Mouse (Mus musculus) midbrain, embryonic 16.5 days (tissue): ENCODE measurements at regions not wholly inside any gene's neighbourhood (a gene's known extent, or its start where the extent isn't known, plus 50 kb on each side); places are given as distances from the start of the nearest gene placed in this dataset.

Source experiments
- ATAC-seq: fragments of 200-750 bp; cut with Nextera tagmentation; 2 replicates; pipeline ENCODE4 v1.8.0; 2017; ENCODE audit warnings: moderate TSS enrichment
- H3K27ac ChIP-seq: fragments of 300-500 bp; sonication (generic); 2 replicates; pipeline ENCODE4 v1.5.1; 2014; ENCODE audit warnings: mild to moderate bottlenecking, low read length, mixed read lengths
- H3K27me3 ChIP-seq: fragments of 300-500 bp; sonication (generic); 2 replicates; pipeline ENCODE4 v1.6.1; 2014; ENCODE audit warnings: low read depth, low read length, mixed read lengths; ENCODE audit not compliant: control insufficient read depth, insufficient read depth
- H3K36me3 ChIP-seq: fragments of 300-500 bp; sonication (generic); 2 replicates; pipeline ENCODE4 v1.6.1; 2014; ENCODE audit warnings: mild to moderate bottlenecking, low read length, moderate library complexity, mixed read lengths; ENCODE audit not compliant: control insufficient read depth, insufficient read depth
- H3K4me1 ChIP-seq: fragments of 300-500 bp; sonication (generic); 2 replicates; pipeline ENCODE4 v1.6.1; 2014; ENCODE audit warnings: mild to moderate bottlenecking, low read length, mixed read lengths; ENCODE audit not compliant: control insufficient read depth, insufficient read depth
- H3K4me2 ChIP-seq: fragments of 300-500 bp; sonication (generic); 2 replicates; pipeline ENCODE4 v1.6.1; 2014; ENCODE audit warnings: mild to moderate bottlenecking, low read length, mixed read lengths
- H3K4me3 ChIP-seq: fragments of 300-500 bp; sonication (generic); 2 replicates; pipeline ENCODE4 v1.5.1; 2014; ENCODE audit warnings: low read depth, mild to moderate bottlenecking, low read length, moderate library complexity, mixed read lengths
- H3K9ac ChIP-seq: fragments of 300-500 bp; sonication (generic); 2 replicates; pipeline ENCODE4 v1.6.1; 2014; ENCODE audit warnings: low read depth, low read length, mixed read lengths
- H3K9me3 ChIP-seq: fragments of 300-500 bp; sonication (generic); replicated peaks from 2 replicates; pipeline ENCODE4 v1.6.1; 2014; ENCODE audit warnings: mild to moderate bottlenecking, low read length, mixed read lengths; ENCODE audit not compliant: control insufficient read depth, poor library complexity, severe bottlenecking
- WGBS: fragments of 180-500 bp; shearing (Covaris S2); extraction: QIAGEN DNeasy Blood & Tissue Kit; methylation state at CpG from one replicate; pipeline ENCODE4 v1.1.7; 2014; 5-methylcytosine and 5-hydroxymethylcytosine counted together

DNA sequence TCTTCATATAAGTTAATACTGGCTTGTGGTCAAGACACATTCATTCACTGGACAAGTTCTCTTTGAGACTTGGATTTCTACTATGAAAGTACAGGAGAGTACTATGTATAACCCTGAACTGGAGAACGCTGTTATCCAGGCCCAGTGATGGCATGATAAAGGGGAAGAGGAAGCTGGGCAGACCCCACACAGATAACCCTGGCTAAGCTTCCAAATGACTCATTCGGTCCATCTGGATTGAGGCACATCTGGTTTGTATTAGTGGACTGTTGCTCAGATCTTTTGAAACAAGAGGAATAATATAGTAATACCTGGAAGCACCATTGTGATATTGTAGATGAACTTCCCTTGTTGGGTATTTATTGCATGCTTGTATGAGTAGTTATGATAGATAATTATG is 239.9 kb downstream of the Pax1 start:
- WGBS = 87% methylated on average over 2 of the region's 2 CpGs

GRCm38 (mm10) chr2:147572413-147572812 is 210.7 kb downstream of the Pax1 start:
- ATAC-seq = no peak
- Histone ChIP-seq H3K4me1 (no peaks in the 10 kb centered on the region), H3K4me2 (no peak overlapping the region), H3K4me3 (no peak overlapping the region), H3K9me3 (no peaks in the 10 kb centered on the region), H3K27me3 (no peaks in the 10 kb centered on the region), H3K27ac (no peak overlapping the region), H3K9ac (no peak overlapping the region), H3K36me3 (no peaks in the 10 kb centered on the region)
- 89% methylated on average over 1 of the region's 1 CpGs for WGBS

More for the DNA sequence above, 239.9 kb downstream of the Pax1 start:
- Histone ChIP-seq H3K4me1 (no peaks in the 10 kb centered on the region), H3K9ac (no peak overlapping the region), H3K4me2 (no peak overlapping the region), H3K27ac (no peak overlapping the region), H3K4me3 (no peak overlapping the region), H3K9me3 (no peaks in the 10 kb centered on the region), H3K27me3 (no peaks in the 10 kb centered on the region), H3K36me3 (no peaks in the 10 kb centered on the region)
- ATAC-seq = no peak

GRCm38 (mm10) chr2:147561220-147561619 is 199.5 kb downstream of the Pax1 start:
- 82% methylated on average over 7 of the region's 7 CpGs for WGBS
- H3K4me2 ChIP-seq = no peak overlapping the region
- ATAC-seq = no peak

DNA sequence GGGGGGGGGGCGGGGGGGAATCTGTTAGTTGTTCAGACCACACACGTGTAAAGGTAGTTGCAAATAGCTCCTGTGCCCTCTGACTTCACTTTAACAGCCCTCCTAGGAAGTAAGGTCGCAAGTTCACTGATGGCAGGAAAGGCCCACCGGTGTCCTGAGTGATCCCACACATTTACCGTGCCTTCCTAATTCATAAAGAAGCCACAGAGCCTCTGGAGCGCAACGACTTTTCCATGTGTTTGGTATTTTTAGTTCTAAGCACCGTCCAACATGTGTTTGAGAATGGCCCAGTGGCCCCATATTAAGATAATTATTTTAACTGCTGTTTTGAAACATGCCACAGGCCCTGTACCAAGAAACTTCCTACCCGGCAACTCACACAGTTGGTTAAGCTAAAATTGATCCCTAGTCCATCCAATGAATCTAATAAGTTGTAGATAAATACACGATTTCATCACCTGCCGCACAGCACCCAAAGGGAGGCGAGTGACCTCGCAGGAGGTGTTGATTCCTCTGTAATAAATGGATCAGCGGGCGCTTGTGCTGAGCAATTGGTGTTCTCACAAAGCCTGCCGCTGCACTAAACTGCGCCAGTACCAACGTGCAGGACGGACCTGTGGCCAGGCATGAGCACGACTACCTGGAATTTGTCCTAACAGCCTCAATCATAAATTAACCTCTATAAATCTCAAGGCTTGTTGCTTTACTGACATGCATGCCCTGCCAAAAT is 198.9 kb downstream of the Pax1 start:
- H3K36me3 ChIP-seq = no peaks in the 10 kb centered on the region
- no peaks in the 10 kb centered on the region for H3K27me3 ChIP-seq
- H3K4me3 ChIP-seq = no peak overlapping the region
- 89% methylated on average over 20 of the region's 20 CpGs for WGBS
- H3K9ac ChIP-seq = no peak overlapping the region
- ATAC-seq = no peak
- H3K9me3 ChIP-seq = no peaks in the 10 kb centered on the region
- H3K27ac ChIP-seq = no peak overlapping the region
- no peak overlapping the region for H3K4me2 ChIP-seq
- no peaks in the 10 kb centered on the region for H3K4me1 ChIP-seq

More at GRCm38 (mm10) chr2:147561220-147561619, 199.5 kb downstream of the Pax1 start:
- no peak overlapping the region for H3K27ac ChIP-seq
- H3K4me3 ChIP-seq = no peak overlapping the region
- H3K27me3 ChIP-seq = no peaks in the 10 kb centered on the region
- no peaks in the 10 kb centered on the region for H3K9me3 ChIP-seq
- no peak overlapping the region for H3K9ac ChIP-seq
- H3K36me3 ChIP-seq = no peaks in the 10 kb centered on the region
- H3K4me1 ChIP-seq = no peaks in the 10 kb centered on the region

DNA sequence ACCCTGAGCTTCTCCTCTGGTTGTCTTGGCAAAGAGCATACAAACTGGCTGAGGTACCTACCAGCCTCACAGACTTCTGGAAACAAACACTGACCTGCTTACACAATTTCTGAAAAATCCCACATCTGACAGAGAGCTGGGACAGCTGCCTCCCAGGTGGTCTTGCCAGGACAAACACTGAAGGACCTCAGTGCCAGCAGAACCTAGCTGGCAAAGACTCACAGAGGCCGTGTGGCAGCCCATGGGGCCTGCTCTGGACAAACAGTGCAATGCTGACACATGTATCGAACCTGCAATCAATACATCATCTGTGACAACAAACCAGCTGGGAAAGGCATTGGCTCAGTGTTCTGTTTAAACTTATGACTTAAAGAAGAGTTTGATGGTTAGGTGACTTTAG is 167.4 kb downstream of the Pax1 start:
- Histone ChIP-seq H3K4me3 (no peak overlapping the region), H3K4me1 (no peaks in the 10 kb centered on the region), H3K9ac (no peak overlapping the region), H3K4me2 (no peak overlapping the region), H3K27ac (no peak overlapping the region), H3K9me3 (no peaks in the 10 kb centered on the region), H3K27me3 (no peaks in the 10 kb centered on the region), H3K36me3 (no peaks in the 10 kb centered on the region)
- WGBS = 78% methylated on average over 2 of the region's 2 CpGs
- no peak for ATAC-seq

DNA sequence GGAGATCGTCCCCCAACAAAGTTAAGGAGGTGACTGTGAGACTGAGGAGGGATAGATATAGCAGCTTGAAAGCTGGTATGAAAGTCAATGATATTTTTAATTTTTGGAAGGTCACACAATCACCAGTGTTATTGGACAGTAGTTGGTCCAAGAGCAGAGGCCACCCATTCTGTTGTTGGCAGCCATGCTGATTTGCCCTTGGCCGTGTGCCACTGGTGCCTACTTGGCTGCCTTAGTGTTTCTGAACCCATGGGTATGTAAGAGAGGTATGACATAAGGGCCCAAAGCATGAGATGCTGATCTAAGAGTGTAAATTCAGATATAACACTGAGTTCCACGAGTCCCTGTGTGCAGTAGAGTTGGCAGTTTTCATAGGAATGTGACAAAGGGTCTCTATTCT is 153.7 kb downstream of the Pax1 start:
- Histone ChIP-seq H3K27me3 (no peaks in the 10 kb centered on the region), H3K9me3 (no peaks in the 10 kb centered on the region), H3K36me3 (no peaks in the 10 kb centered on the region), H3K4me3 (no peak overlapping the region), H3K4me2 (no peak overlapping the region), H3K27ac (no peak overlapping the region), H3K4me1 (no peaks in the 10 kb centered on the region), H3K9ac (no peak overlapping the region)
- WGBS = 76% methylated on average over 3 of the region's 3 CpGs
- ATAC-seq = no peak

GRCm38 (mm10) chr2:147514748-147515147 is 153.0 kb downstream of the Pax1 start:
- Histone ChIP-seq H3K4me3 (no peak overlapping the region), H3K4me1 (no peaks in the 10 kb centered on the region), H3K4me2 (no peak overlapping the region), H3K27ac (no peak overlapping the region), H3K36me3 (no peaks in the 10 kb centered on the region), H3K27me3 (no peaks in the 10 kb centered on the region), H3K9me3 (no peaks in the 10 kb centered on the region), H3K9ac (no peak overlapping the region)
- ATAC-seq = no peak
- WGBS = 87% methylated on average over 3 of the region's 3 CpGs

DNA sequence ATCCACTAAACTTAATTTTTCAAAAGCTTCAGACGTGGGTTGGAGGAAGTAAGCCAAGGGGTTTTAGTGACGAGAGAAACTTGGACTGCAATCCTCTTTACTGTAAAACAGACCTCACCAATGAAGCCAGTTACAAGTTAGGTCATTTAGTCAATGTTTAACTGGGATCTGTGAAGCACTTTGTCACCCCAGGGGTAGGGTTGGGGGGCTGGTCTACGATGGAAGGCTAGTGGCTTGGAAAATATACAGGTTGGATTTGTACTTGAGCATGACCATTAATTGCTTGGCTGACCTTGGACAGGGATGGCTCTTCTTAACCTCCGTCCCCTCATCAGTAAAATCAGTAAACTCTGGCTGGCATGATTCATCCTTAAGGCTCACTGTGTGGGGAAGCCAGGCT is 142.2 kb downstream of the Pax1 start:
- H3K9me3 ChIP-seq = no peaks in the 10 kb centered on the region
- no peak overlapping the region for H3K9ac ChIP-seq
- no peak overlapping the region for H3K27ac ChIP-seq
- 87% methylated on average over 4 of the region's 4 CpGs for WGBS
- no peaks in the 10 kb centered on the region for H3K27me3 ChIP-seq
- no peak overlapping the region for H3K4me2 ChIP-seq
- H3K4me3 ChIP-seq = no peak overlapping the region
- no peaks in the 10 kb centered on the region for H3K36me3 ChIP-seq
- no peaks in the 10 kb centered on the region for H3K4me1 ChIP-seq
- no peak for ATAC-seq

GRCm38 (mm10) chr2:147498731-147499130 is 137.0 kb downstream of the Pax1 start:
- no peaks in the 10 kb centered on the region for H3K9me3 ChIP-seq
- no peak overlapping the region for H3K9ac ChIP-seq
- H3K27ac ChIP-seq = no peak overlapping the region
- no peak overlapping the region for H3K4me2 ChIP-seq
- no peak overlapping the region for H3K4me3 ChIP-seq
- WGBS = 89% methylated on average over 1 of the region's 1 CpGs
- no peaks in the 10 kb centered on the region for H3K4me1 ChIP-seq
- H3K27me3 ChIP-seq = no peaks in the 10 kb centered on the region
- no peak for ATAC-seq
- H3K36me3 ChIP-seq = no peaks in the 10 kb centered on the region
